Mouse (Mus musculus) bone marrow macrophage, adult 2 months (primary cell): ENCODE measurements around the gene Lrig3. TPM values are rescaled to one million over a fixed set of nuclear protein-coding genes. Genes with fewer than 3 reads are reported as not detected.
A peak's percentile ranks its signal among the peaks of the same experiment; 100 is the strongest.

Source experiments
- H3K27ac ChIP-seq: 2 replicates; pipeline ENCODE4 v1.5.1; 2012; ENCODE audit warnings: low read depth, low read length; ENCODE audit not compliant: insufficient read depth
- H3K4me1 ChIP-seq: 2 replicates; pipeline ENCODE4 v1.6.1; 2012; ENCODE audit warnings: low read length; ENCODE audit not compliant: control insufficient read depth, insufficient read depth
- H3K4me3 ChIP-seq: 2 replicates; pipeline ENCODE4 v1.5.1; 2012; ENCODE audit warnings: mild to moderate bottlenecking, low read length, moderate library complexity; ENCODE audit not compliant: insufficient read depth
- CTCF ChIP-seq: IDR thresholded peaks from 2 replicates; pipeline ENCODE4 v1.5.1; 2012; ENCODE audit warnings: low read depth, mild to moderate bottlenecking, low read length, moderate library complexity
- POLR2A ChIP-seq: IDR thresholded peaks from 2 replicates; pipeline ENCODE4 v1.6.1; 2012; ENCODE audit warnings: mild to moderate bottlenecking, low read depth, low read length, borderline replicate concordance
- polyA plus RNA-seq: library from polyadenylated mRNA; stranded (reverse); fragments of >200 nt; gene quantifications from 2 replicates; pipeline ENCODE4 v1.2.4, GENCODE M21; 2012; ENCODE audit not compliant: missing spikeins, insufficient read depth, insufficient read length

Lrig3 gene
- polyA plus RNA-seq, 1 experiment, result 0.46 TPM

DNA sequence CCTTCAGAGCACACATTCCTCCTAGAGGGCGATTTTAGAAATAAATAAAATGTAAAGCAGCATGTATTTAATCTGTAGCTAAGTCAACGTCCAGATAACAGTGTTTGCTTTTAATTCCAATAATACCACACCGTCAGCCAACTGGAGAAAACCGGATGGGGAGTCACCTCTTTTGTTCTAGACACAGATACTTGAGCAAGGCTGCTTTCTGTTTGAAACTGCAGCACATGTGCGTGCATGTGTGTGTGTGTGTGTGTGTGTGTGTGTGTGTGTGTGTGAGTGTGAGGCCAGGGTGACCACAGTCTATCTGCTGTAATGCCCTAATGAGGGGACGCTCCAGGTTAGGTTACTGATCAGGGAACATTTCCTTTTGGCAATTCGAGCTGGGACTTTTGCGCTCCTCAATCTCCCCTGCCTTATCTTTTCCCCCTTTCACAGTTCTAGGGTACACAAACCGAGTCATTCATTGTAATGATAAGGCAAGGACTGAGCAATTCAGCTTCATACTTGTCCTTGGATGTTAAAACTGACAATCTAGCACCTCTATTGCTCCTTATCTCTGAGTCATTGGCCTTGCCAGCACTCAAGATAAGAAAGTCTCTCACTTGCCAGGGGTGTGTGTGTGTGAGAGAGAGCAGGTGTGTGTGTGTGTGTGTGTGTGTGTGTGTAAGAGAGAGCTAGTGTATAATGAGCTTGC is 4.4 kb upstream of the Lrig3 start:
- H3K4me3 ChIP-seq, result no peak overlapping the region
- TF ChIP-seq CTCF (no peak), POLR2A (no peak)
- no peak overlapping the region for H3K27ac ChIP-seq
- peaks cover 2% of the 10 kb centered on the region; the same call in 1 of the 2 replicates for H3K4me1 ChIP-seq

DNA sequence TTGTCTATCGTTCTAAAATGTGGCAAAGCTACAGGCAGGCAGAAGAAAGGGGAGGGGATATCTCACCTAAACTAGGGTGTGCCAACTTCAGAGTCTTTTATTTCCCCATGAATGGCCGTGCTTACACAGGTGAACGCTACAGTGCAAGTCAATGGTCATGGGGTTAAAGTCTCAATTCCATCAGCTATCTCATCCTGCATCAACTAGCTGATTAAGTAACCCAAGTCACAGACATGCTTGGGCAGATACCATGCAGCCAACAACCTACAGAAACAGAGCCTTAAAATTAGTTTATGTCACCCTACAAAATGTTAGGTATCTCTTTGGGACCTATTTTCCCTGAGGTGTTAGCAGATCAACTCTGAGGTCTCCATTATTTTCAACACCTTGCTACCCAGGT is 1.3 kb upstream of the Lrig3 start:
- TF ChIP-seq CTCF (no peak), POLR2A (no peak)
- peaks cover 2% of the 10 kb centered on the region; the same call in 1 of the 2 replicates for H3K4me1 ChIP-seq
- no peak overlapping the region for H3K27ac ChIP-seq
- H3K4me3 ChIP-seq, result no peak overlapping the region

DNA sequence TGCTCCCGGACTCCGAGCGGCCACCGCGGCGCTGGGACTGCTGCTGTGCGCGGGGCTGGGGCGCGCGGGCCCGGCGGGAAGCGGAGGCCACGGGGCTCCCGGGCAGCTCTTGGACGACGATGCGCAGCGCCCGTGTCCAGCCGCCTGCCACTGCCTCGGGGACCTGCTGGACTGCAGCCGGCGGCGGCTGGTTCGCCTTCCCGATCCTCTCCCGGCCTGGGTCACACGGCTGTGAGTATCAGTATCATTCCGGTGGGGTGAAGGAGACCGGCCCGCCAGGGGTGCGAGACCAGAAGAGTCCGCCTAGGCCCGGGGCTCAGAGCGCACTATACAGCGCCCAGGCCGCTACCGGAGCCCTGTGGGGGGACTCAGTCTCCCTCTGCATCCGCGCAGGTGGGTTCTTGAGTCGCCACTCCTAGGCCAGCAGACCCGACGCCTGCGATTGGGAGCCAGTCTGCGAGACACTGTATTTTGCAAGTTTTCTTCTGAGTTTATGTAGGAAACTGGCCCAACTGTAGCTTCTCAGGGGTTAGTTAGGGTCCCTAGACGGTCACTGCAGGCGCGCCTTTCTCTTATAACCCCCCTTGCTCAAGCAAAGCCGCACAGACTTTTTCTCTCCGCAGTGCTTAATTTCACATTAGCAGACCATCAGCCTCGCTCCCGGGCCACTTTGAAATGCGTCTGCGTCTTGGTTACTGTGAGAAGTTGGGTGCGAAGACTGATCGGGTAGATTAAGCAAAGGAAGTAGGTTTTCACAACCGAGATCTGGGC is 698 bp downstream of the Lrig3 start:
- peaks cover 2% of the 10 kb centered on the region; the same call in 1 of the 2 replicates for H3K4me1 ChIP-seq
- H3K27ac ChIP-seq, result no peak overlapping the region
- TF ChIP-seq CTCF, result no peak
- H3K4me3 ChIP-seq, result peak overlapping the region; percentile 89

DNA sequence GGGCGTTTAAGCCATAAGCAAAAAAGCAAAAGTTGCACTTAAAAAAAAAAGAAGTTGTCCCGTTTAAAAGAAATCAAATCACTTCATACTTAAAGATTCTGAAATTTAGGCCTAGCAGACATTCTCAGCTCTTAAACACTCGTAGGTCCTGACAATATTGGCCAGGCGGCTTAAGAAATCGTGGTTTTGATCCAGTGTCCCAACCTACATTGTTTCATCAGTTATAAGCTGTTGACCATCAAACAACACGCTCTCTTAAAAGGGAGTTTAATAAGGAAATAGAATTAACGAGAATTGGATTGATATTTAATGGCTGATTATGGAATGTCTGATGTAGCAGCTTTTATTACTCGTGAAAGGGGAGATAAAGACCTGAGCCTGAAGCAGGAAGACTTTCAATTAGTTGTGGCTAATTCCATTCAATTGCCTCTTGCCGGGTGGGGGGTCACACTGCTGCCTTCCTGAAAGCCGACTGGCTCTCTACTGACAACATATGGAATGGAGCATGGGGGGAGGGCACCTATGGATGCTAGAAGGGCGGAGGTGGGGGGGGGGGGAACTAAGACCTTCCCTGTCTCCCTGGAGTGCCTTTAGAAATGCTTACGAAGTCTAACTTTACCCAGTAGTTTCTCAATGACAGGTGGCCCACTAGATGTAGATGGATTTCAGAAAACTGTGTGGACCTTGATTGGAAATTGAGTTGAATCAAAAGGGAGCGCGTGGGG is 1.6 kb downstream of the Lrig3 start:
- Histone ChIP-seq H3K4me3 (no peak overlapping the region), H3K27ac (no peak overlapping the region), H3K4me1 (peaks cover 2% of the 10 kb centered on the region; the same call in 1 of the 2 replicates)
- TF ChIP-seq POLR2A (no peak), CTCF (no peak)

DNA sequence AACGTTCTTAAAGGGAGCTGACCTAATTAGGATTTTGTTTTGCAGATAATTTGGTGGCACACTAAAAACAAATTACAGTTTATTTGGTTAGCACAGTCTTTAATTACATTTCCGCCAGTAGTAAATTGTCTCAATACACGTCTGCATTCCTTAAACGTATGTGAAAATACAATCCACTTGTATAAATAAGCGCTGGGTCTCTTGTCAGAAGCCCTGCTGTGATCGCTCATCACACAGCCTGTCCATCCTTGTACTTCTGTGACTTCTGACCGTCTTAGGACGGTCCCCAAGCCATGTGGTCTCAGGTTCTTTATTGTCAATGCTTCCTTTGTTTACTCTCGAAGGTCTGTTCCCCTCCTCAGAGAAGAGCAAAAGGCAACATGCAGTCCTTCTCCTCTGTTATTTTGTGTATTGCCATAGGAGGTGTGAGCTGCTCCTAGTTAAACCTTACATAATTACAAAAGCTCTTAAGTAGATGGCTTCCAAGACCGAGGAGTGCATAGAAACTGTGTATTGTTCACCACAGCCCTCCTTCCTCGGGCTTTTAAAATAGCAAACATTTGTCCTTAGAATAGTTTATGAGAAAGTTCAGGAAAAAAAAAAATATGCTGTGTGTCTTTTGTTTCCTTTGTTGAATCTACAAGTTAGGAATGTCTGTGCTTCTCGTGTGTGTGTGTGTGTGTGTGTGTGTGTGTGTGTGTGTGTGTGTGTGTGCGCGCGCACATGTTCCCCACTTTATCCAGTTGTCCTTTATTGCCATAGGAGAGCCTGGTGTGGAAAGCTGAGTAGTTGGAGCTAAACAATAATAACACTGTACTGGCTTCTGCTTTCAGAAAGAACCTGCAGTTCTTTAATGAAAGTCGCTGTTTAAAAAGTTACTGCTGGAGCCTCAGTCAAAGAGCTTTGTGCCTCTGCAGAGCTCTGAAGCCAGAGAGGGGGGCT is 2.5 kb downstream of the Lrig3 start:
- H3K27ac ChIP-seq, result no peak overlapping the region
- peaks cover 2% of the 10 kb centered on the region; the same call in 1 of the 2 replicates for H3K4me1 ChIP-seq
- H3K4me3 ChIP-seq, result no peak overlapping the region
- TF ChIP-seq CTCF (no peak), POLR2A (no peak)

DNA sequence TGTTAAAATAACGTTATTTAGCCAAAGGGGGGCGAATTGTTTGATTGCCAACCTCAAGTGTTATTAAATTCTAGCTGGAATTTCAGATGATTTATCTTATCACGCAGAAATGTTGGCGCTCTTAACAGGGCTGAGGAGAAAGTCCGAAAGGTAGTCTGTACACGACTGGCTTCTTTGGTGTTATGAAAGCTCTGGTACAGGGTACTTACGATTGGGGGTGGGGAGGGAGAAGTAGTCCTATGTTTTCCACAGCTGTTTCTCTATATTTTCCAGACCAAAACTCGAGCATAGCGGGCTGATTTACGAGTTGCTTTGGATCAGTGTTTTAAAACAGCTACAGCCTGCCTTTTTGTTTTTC is 3.1 kb downstream of the Lrig3 start:
- no peak for TF ChIP-seq CTCF
- no peak for TF ChIP-seq POLR2A
- Histone ChIP-seq H3K4me3 (no peak overlapping the region), H3K27ac (no peak overlapping the region), H3K4me1 (peaks cover 2% of the 10 kb centered on the region; the same call in 1 of the 2 replicates)

DNA sequence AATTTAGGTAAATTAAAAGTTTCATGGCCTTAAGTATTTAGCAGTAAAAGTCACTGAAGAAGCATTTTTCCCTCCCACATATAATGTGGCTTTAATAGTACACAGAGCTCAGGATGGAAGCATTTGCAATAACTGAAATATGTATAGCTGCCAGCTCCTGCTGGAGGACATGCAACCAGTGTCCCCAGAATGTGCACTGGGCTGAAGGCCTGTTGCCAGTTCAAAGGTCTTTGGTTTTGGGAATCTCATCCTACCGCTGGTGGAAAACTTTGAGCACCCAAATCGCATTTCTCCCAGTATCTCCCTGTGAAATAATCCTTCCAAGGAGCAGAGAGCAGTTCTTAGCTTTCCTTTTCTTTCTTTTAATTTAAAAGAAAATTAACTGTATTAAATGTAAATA is 4.1 kb downstream of the Lrig3 start:
- no peak overlapping the region for H3K27ac ChIP-seq
- H3K4me1 ChIP-seq, result peaks cover 2% of the 10 kb centered on the region; the same call in 1 of the 2 replicates
- TF ChIP-seq CTCF (no peak), POLR2A (no peak)
- no peak overlapping the region for H3K4me3 ChIP-seq

DNA sequence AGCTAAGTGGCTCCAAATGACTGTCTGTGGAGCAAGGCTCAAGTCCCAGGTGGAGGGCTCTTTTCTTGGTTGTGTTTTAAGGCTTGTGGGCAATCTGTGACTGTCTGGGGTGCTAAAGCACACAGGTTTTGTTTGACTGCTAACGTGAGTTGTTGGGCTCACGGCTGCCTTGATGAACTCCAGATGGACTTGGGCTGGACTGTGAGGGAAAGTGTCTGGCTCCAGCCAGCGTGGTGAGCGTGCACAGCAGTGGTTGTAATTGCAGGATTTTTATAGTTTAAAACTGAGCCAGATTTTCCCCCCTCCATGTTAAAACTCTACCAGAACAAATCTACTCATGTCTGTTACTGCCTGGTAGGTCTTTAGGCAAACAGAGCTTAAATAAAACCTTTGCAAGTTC is 4.5 kb downstream of the Lrig3 start:
- Histone ChIP-seq H3K27ac (no peak overlapping the region), H3K4me1 (peaks cover under 1% of the 10 kb centered on the region; the same call in 1 of the 2 replicates), H3K4me3 (no peak overlapping the region)
- TF ChIP-seq CTCF (no peak), POLR2A (no peak)

DNA sequence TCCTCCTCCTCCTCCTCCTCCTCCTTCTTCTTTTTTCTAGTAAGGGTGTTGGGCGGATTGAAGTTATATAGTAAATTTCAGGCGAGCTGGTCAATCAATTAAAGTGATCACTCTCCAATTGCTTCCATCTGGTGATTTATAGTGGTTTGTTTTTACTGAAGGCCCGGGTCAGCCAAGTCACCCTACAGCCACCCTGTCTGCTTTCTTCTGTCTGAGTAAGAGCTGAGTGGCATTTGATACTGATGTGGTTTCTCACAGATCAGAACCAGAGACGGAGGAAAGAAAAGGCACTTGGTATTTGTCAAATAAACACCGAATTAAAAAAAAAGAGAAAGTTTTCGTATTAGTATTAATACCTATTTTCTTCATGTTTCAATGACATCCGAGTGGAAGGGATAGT is 7.8 kb downstream of the Lrig3 start:
- H3K27ac ChIP-seq, result no peak overlapping the region
- no peak for TF ChIP-seq POLR2A
- no peak for TF ChIP-seq CTCF
- H3K4me1 ChIP-seq, result no peaks in the 10 kb centered on the region
- H3K4me3 ChIP-seq, result no peak overlapping the region
